Mouse (Mus musculus) ovary, postnatal 10 days (tissue): ENCODE results near the gene 4933402J07Rik.

ENCODE experiments used
- DNase-seq: peaks from one replicate; pipeline ENCODE4 v3.0.0; 2022; ENCODE audit warnings: low spot score

The 4933402J07Rik gene

GRCm38 (mm10) chr8:87621181-87621580 lies 57.5 kb downstream of the 4933402J07Rik start:
- DNase-seq, result no peak

GRCm38 (mm10) chr8:87629656-87630055 lies 66.0 kb downstream of the 4933402J07Rik start:
- no peak for DNase-seq

- no peak for DNase-seq
These were observed 68.1 kb downstream of the 4933402J07Rik start for GRCm38 (mm10) chr8:87631776-87632175.

- DNase-seq, result no peak
These were observed 72.6 kb downstream of the 4933402J07Rik start for GRCm38 (mm10) chr8:87636226-87636742.
